Mouse (Mus musculus) heart, postnatal 4 days (tissue): ENCODE results near the gene Trnau1ap. TPM values are rescaled to one million over a fixed set of nuclear protein-coding genes. Genes with fewer than 3 reads are reported as not detected.
A peak's percentile ranks its signal among the peaks of the same experiment; 100 is the strongest.

Experiments used
- DNase-seq: peaks from one replicate; pipeline ENCODE4 v3.0.0; 2021
- total RNA-seq, 2 experiments: library from RNA; stranded (reverse); gene quantifications; 2 replicates each; pipeline ENCODE4 v1.2.3; 2021

Gene Trnau1ap
- 10 to 100 TPM; 33.5 to 39.1 TPM for total RNA-seq

DNA sequence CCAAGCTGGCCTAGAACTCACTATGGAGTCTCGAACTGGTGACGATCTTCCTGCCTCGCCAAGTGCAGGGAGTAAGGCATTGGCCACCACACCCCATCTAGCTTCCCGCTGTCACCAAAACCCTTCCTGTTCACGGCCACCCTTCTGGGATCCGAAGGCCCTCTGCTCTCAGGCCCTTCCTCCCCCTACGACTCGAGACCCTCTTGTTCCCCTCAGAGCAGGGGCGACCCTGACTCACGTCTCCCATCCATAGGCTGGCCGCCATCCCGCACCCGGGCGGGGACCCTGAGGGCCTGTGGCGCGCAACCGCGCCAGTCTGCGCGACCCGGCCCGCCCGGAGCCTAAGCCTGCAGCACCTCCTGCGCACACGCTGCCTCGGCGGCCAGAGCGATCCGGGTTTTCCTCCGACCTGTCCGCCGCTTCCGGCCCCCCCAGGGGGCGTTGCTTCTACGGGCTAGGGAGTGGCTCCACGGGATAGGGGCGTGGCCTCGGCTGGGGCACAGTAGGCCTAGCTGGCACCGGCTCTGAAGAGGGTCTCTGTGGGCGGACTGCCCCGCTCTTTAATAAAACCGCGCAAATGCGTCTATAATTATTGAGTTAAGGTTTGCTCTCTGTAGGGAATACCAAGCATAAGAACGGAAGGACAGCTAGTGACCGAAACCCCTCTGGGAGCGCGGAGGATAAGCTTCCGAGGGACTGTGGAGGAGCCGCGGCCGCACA, at the start of gene Trnau1ap:
Gene Trnau1ap (minus strand): TSS at position 424 of the 720 bp plus-strand sequence.
- DNase-seq: peak; percentile 92

DNA sequence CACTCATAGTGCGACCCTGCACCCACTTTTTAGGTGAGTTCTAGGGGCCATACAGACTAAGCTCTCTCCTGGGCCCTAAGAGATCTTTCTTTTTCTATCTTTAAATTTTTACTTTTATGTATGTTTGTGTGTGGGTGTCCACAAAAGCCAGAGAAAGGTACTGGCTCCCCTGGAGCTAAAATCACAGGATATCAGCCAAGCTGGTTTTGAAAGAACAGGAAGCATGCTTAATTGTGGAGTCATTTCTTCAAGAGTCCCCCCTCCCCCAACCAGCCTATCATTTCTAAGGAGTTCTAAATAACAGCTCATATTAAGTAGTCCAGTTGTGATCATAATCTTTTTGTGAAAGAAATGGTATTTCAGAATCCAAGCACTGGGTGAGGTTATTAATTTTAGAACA, 44.5 kb upstream of the Trnau1ap start:
- DNase-seq: no peak

DNA sequence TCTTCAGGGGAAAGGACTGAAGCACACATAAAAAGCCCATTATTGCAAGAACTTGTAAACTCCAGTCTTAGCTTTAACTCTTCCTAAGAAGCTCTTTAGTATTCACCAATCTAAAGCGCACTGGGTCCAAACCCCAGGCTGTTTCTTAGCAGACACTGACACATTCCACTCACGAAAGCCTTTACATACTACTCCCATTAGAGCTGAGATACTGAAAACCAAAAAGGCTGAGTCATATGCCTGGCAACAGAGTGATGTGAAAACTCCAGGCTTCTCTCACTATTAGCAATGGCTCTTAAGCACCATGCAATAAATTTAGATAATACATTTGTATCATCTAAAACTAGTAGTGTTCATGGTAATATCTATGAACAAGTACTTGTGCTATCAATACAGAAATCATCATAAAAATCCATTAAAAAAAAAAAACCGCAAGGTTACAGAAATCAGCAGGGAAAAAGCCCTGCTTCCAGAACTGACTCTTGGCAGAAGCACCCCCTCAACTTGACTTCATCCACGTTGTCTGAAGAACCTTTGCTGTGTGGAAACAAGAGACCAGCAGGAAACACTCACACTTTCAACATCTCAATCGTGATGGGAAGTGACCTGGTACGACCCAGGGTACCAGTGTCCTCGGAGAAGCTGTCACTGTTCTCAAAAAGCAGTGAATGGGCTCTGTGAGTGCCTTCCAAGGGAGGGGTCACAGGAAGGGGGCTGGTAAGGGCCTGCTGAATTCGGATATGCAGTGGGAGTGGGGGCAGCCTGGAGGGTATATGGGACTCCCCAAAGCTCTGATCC, 40.8 kb upstream of the Trnau1ap start:
- no peak for DNase-seq

DNA sequence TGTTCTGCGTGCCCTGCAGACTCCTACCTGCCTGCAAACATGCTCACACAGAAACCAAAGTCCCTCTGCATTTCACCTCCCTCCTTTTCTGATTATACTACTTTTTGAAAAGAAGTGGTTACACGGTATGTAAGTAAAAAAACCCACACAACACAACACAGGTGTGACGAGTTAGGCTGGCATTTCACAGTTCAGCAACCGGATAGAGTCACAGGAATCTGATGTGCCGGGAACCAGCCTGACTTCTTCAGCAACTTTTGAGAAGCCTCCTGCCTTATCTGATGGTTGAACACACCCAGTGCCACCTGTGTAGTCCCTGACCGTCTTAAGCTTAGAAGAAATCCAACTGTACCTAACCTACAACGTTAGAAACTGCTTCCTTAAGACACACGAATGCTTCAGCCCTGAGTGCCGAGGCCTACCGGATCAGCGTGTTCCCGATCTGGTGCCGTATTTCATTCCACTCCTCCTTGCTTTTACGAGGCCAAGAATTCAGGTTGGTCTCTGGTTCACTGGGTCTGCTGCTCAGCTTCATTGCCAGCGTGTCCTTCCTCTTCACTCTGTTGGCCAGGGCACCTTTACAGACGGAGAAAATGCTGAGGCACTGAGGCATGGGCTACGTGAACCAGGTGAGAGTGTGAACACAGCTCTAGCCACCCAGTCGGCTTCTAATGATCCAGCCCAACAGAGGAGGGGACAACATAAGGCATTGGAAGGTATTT, 38.3 kb upstream of the Trnau1ap start:
- DNase-seq: no peak

DNA sequence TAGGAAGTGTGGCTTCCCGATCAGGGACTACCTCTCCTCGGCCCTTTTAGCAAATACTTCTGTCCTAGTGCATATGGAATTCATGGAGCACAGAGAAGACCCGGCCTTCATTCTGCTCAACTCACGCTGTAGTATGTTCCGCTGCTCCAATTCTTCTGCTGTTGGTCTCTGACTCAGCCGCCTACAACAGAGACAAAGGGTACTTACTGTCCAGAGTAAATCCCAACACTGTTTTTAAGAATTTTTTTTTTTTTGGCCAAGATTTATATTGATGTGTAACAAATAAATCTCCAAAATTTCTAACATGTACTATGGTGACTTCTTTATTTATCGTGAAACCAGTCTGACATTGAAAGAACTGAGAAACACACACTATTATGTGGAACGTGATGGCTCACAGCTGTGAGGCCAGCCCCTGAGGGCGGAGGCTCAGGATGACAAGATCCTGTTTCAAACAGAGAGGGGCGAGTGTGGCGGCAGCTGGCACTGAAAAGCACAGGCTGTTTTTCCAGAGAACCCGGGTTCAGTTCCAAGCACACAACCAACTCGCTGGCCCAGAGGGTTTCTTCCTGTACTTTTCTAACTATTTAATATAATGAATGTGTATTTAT, 36.2 kb upstream of the Trnau1ap start:
- DNase-seq: no peak

DNA sequence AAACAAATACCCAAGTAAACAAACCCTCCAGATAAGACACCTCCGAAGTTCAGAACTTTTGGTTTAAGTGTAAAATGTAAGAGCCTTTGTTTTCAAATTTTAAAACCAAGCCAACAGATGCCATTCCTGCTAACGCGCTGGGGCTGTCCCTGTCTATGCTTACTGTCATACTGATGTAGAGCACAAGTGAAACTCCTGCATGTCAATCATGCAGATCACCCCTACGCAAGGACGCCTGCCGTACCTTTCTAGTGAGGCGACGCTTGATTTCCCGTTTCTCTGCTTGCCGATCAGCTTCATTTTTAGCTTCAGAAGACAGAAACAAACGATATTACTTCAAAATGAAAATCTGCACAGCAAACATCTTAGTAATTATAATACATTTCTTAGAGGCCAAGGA, 34.1 kb upstream of the Trnau1ap start:
- no peak for DNase-seq

DNA sequence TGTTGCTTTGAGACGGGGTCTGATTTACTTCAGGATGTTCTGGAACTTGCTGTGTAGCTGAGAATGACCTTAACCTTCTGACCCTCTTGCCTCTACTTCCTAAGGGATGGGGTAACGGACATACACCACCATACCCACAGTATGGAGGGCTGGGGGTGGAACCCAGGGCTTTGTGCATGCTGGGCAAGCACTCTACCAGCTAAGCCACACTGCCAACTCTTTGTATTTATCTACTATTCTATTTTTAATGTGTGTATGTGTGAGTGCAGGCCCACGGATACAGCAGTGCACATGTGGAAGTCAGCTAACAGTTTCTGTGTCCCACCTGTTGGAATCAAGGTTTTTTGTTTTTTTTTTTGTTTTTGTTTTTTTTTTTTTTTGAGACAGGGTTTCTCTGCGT, 30.2 kb upstream of the Trnau1ap start:
- DNase-seq: no peak

DNA sequence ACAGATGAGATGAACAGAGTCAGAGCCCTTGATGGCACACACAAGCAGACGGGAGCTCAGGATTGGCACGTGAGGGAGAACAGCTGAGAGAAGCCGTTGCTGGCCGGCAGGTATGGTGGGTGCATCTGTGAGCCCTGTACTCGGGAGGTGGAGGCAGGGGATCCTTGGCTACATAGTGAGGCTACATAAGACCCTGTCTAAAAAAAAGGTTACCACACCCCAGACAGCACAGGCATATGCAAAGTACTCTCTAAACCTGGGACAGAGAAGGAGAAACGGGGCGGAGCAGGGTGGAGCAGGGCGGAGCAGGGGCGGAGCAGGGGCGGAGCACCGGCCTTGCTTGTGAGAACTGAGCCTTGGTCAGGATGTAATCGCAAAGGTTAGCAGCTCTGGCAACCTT, 26.8 kb upstream of the Trnau1ap start:
- peak; percentile 47 for DNase-seq

DNA sequence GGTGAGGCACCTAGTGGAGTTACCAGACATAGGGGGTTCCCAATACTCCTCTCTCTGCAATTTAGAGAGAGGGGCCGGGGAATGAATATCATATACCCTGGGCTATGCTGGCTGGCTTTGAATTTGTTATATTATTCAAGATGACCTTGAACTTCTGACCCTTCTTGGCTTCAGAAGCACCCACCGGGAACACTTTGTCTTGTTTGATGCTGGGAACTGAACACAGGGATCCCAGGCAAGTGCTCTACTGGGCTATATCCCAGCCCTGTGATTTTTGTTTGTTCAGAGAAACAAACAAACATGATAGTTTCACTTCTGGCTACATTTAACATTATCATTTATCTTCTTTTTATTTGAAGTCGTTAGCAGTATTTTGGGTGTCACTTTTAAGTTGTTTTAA, 26.1 kb upstream of the Trnau1ap start:
- DNase-seq: no peak

DNA sequence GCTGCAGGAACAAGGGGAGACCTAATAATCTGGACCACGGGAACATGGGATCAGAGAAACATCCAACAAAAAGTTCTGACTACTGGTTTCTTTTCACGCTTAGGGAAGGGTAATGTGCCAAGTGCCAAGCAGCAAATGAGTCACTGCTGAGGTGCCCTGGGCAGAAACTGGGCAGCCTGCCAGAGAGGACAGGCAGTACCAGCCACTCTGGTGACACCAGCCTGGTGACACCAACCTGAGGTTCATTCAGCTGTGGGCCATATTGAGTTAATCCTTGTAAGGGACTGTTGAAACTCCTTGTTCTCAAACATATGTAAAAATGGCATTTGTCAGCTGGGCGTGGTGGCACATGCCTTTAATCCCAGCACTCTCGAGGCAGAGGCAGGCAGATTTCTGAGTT, 25.2 kb upstream of the Trnau1ap start:
- DNase-seq: peak; percentile 56

DNA sequence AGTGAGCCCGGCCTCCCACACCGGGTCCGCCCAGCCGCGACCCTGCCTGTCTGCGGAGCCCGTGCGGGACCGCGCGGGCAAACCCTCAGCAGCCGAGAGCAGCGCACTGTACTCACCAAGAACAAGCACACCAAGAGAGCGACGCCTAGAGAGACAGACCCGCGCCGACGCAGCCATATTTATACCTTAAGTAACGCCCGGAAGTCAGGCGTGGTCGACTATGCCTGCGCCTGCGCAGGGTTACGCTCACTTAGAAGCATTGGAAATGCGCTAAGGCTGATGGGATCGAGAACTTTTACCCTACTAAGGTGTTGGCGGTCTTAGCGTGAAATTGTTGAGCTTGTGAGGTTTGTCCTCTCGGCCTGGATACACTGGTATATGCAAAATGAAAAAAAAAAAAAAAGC, 24.1 kb upstream of the Trnau1ap start, which contains the start of gene Rcc1:
Gene Rcc1 (minus strand): TSS at position 125 of the 405 bp plus-strand sequence.
- DNase-seq: peak; percentile 93

DNA sequence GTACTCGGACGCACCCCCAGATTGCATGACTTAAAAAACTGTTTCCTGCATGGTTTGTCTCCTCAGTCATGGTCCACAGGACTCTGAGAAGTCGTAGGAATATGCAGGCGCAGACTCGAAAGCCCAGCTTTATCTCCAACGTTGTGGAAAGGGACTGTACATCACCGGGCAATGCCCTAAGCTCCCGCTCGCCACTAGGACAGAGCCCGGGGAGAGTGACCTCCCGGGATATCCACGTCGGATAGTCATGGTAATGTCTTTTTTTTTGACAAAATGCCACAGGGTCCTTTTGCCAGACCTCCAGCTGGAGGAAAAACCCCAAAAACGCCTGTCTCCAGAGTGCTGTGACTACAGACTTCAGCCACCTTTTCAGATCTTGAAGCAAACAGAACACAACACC, 23.4 kb upstream of the Trnau1ap start:
- DNase-seq: peak; percentile 46

DNA sequence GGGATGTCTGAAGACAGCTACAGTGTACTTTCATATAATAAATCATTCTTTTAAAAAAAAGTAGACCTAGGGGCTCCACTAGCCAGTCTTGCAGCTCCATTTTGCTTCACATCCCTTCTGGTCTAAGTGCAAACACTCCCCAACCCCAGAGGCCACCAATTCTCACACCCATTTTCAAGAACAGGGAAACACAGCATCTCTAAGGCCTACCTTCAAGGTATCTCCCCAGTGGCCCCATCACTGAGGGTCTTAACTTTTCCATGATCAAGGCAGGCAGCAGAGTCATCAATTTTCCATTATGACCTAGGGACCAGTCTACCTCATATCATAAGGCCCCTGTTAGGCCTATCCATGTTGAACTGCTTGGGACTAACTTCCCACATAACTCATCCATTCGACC, 22.1 kb upstream of the Trnau1ap start:
- DNase-seq: no peak

DNA sequence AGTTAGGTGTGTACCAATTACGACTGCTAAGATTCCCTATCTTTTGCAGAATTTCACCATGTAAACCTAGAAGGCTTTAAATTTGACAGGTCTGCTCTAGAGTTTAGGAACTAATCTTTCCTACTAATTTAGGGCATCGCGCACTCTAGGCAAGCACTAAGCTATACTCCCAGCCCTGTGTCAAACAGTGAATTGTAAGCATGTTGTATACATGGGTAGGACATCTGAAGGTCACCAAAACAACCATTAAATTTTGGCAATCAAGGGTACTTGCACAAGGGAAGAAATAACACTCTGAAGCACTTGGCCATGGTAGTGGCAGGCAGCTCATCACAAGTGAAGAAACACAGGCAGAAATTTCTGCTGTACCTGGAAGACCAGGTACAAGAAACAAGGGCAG, 21.5 kb upstream of the Trnau1ap start:
- no peak for DNase-seq

DNA sequence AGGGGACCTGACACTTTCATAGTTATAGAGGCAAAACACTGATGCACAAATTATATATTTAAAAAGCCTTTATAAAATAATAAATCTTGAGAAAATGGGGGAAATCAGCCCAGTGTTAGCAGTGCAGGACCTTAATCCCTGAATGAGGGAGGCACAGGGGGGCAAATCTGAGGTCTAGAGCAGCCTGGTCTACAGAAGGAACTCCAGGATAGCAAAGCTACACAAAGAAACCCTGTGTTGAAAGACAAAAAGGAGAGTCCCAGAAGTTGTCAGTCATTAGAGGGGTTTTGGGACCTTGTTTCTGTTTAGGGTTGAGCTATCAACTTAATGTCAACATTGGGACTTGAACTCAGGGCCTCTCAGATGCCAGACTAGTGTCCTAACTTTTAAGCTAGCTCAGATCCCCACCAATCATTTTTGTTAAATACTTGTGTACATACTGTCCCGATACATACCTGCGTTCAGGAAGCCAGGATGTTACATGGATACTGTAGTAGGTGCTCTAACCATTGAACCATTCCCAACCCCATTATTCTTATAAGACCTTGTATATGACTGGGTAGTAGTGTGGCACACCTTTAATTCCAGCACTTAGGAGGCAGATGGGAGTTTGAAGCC, 20.9 kb upstream of the Trnau1ap start:
- no peak for DNase-seq

DNA sequence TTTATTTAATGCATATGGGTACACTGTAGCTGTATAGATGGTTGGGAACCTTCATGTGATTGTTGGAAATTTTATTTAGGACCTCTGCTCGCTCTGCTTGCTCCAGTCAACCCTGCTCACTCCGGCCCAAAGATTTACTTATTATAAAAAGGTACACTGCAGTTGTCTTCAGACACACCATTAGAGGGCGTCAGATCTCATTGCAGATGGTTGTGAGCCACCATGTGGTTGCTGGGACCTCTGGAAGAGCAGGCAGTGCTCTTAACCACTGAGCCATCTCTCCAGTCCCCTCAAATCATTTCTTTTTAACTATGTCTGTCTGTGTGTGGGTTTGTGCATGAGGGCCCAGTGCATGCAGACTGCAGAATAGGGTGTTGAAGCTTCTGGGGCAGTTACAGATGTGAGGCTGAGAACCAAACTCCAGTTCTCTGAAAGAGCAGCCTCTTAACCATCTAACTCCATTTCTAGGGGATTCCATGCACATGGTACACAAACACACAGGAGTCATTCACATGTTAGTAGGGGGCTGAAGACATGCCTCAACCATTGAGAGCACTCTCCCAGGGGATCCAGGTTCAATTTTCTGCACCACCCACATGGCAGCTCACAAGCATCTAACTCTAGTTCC, 20.3 kb upstream of the Trnau1ap start:
- DNase-seq: no peak

DNA sequence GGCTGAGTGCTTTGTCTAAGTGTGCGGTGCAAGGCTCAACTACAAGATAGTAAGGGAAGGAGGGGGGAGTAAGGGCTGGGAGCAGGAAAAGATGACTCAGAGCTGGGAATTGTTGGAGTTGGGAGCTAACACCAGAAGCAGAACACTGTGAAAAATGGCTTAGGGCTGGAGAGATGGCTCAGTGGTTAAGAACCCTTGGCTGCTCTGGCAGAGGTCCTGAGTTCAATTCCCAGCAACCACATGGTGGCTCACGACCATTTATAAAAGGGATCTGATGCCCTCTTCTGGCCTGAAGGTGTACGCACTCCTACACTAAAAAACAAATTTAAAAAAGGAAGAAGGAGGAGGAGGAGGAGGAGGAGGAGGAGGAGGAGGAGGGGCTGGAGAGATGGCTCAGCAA, 17.3 kb upstream of the Trnau1ap start:
- DNase-seq: no peak

DNA sequence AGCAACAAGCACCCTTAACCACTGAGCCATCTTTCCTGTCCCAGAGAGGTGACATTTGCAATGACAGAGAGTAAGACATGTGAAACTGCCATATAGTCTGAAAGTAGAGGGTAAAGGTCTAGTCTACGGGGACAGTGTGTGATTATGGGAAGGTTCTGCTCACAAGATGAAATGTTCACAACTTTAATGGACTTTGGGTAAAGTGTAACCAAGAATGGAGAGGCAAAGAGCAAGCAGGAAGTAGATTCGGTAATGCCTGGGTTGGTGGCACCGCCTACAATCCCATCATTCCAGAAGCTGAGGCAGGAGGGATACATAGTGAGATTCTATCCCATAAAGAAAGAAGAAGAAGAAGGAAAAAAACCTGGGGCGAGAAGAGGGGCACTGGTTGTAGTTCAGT, 16.9 kb upstream of the Trnau1ap start:
- no peak for DNase-seq

DNA sequence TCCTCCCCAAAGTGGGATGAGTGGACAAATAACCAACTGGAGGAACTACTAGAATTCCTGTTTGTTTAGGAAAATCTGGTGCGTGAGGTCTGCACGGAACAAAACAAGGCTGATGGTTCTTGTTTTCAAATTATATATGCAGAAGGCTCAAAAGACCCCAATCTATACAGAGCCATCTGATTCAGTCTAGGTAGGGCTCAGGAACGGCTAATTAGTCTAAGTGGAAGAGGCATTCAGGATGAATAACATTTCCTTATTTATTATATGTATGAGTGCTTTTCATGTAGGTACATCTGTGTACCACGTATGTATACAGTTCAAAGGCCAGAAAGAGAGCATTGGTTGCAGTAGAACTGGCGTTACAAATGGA, 16.5 kb upstream of the Trnau1ap start:
- DNase-seq: no peak

DNA sequence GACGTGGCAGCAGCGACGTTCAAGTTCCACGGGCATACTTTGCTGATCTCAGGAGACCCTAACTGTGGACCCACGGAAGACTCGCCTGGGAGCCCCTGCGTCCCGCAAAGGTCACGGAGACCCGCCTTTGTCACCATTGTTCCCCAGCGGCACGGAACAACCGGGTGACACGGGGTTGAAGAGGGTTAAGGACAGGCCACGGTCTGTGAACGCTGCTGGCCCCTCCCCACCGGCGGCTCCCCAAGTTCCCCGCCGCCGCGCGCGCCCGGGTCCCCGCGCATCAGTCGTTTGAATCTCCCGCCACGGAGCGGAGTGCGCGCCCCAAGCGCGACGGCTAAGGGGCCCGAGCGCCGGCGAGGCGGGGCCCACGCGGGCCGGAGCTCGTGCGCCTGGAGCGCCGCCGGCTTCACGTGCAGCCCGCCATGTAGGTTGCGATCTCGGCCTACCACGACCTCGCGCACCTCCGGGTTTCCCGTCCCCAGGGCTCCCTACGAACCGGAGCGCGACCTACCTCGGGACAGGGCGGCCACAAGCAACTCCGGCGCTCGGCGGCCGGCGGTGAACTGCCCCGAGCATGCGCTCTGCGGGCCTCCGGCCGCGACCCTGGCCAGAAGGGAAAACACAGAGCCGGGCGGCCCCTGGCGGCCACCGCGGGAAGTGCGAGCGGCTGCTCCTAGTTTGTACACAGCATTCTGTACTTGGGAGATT, 16.0 kb upstream of the Trnau1ap start:
- peak; percentile 98 for DNase-seq

DNA sequence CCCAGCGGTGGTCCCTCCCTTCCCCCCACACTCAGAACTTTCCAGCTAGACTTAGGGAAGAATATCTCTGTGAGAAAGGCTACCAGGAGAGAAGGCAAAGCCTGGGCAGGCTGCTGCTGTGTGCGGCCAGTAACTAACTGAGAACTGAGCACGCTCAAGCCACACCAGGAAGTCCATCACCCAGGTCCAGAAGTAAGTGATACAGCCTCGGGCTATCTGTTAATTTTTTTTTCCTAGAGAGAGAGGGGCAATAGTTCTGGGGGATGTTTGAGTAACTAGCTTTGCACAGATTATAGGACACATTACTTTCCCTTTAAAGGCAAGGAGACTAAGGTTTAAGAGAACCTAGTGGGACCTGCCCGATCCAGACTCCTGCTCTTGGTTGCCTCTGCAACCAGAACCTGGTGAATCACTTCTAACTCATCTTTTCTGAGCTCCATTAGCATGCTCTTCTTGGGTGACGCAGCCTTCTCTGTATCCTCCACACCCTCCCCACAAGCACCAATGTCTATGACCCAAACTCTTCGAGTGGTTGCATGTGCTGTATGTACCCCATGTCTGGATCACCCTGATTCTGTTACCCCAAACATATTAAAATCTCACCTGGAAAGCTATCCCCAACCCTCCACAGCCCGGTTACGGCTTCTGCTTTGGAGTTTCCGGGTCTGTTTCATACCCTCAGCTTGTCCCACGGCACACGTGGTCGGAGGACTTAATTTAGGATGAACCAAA, 15.2 kb upstream of the Trnau1ap start:
- DNase-seq: no peak
